Mouse (Mus musculus) embryonic facial prominence, embryonic 11.5 days (tissue): Measurements from ENCODE around the gene Pcnx2. TPM values are rescaled to one million over a fixed set of nuclear protein-coding genes. Genes with fewer than 3 reads are reported as not detected.

Source experiments
- ATAC-seq: fragments of 200-750 bp; cut with Nextera tagmentation; replicated peaks from 2 replicates; pipeline ENCODE4 v1.8.0; 2017; ENCODE audit warnings: low read depth; ENCODE audit not compliant: insufficient number of reproducible peaks, low FRiP score, low TSS enrichment
- DNase-seq: peaks from one replicate; pipeline ENCODE4 v3.0.0-alpha.2; 2015; ENCODE audit warnings: low spot score
- H3K27ac ChIP-seq: fragments of 300-500 bp; sonication (generic); replicated peaks from 2 replicates; pipeline ENCODE4 v1.5.1; 2014; ENCODE audit warnings: mild to moderate bottlenecking, low read depth, low read length, control low read depth
- H3K27me3 ChIP-seq: fragments of 300-500 bp; sonication (generic); 2 replicates; pipeline ENCODE4 v1.6.1; 2014; ENCODE audit warnings: mild to moderate bottlenecking, low read length, moderate library complexity, mixed read lengths; ENCODE audit not compliant: control insufficient read depth, insufficient read depth
- H3K36me3 ChIP-seq: fragments of 300-500 bp; sonication (generic); replicated peaks from 2 replicates; pipeline ENCODE4 v1.6.1; 2014; ENCODE audit warnings: low read depth, mild to moderate bottlenecking, low read length, moderate library complexity, mixed read lengths; ENCODE audit not compliant: control insufficient read depth, insufficient read depth
- H3K4me1 ChIP-seq: fragments of 300-500 bp; sonication (generic); 2 replicates; pipeline ENCODE4 v1.6.1; 2014; ENCODE audit warnings: low read length, mixed read lengths; ENCODE audit not compliant: control insufficient read depth, insufficient read depth
- H3K4me2 ChIP-seq: fragments of 300-500 bp; sonication (generic); 2 replicates; pipeline ENCODE4 v1.6.1; 2014; ENCODE audit warnings: low read depth, mild to moderate bottlenecking, control low read depth, low read length, moderate library complexity
- H3K4me3 ChIP-seq: fragments of 300-500 bp; sonication (generic); 2 replicates; pipeline ENCODE4 v1.5.1; 2014; ENCODE audit warnings: low read depth, low read length, control low read depth
- H3K9ac ChIP-seq: fragments of 300-500 bp; sonication (generic); replicated peaks from 2 replicates; pipeline ENCODE4 v1.6.1; 2014; ENCODE audit warnings: mild to moderate bottlenecking, control low read depth, low read length
- H3K9me3 ChIP-seq: fragments of 300-500 bp; sonication (generic); replicated peaks from 2 replicates; pipeline ENCODE4 v1.6.1; 2016; ENCODE audit warnings: mild to moderate bottlenecking, low read length, inconsistent platforms, mixed read lengths; ENCODE audit not compliant: control insufficient read depth
- WGBS: fragments of 180-500 bp; shearing (Covaris S2); extraction: QIAGEN DNeasy Blood & Tissue Kit; methylation state at CpG from one replicate; pipeline ENCODE4 v1.1.7; 2014; 5-methylcytosine and 5-hydroxymethylcytosine counted together
- polyA plus RNA-seq: library from polyadenylated mRNA; unstranded; fragments of >200 nt; fragmentation: Nextera tagmentation; extraction: Ambion mirVana; gene quantifications from 2 replicates; pipeline ENCODE4 v1.2.1, GENCODE M21; 2014

Pcnx2 gene
- polyA plus RNA-seq, 1 experiment from 2014 or later, result 0.25 TPM

DNA sequence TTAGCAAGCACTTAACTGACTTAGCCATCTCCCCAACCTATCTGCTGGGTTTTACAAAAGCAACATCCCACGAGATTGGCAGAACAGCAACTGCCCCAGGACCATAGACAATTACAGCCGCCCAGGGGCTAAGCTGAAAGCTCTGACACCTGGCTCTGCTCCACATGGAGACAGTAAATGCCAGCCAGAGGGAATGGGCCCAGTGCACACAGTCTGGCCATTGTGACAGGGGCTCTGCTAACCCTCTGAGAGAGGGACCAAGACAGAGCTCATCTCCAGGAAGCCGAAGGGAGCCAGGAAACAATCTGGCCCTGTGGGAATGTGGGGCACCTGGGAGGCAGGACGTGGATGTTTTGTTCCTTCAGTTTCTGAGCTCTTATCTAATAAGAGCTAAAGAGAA is 181.9 kb downstream of the Pcnx2 start:
- WGBS, result 37% methylated on average over 4 of the region's 4 CpGs
- no peak; the same call in 1 of the 2 replicates for ATAC-seq
- no peaks in the 10 kb centered on the region for H3K27me3 ChIP-seq
- no peak overlapping the region for H3K4me2 ChIP-seq
- H3K36me3 ChIP-seq, result no peaks in the 10 kb centered on the region
- H3K9ac ChIP-seq, result no peak overlapping the region
- DNase-seq, result no peak
- no peak overlapping the region for H3K27ac ChIP-seq
- H3K4me1 ChIP-seq, result no peaks in the 10 kb centered on the region
- no peaks in the 10 kb centered on the region for H3K9me3 ChIP-seq
- no peak overlapping the region for H3K4me3 ChIP-seq

DNA sequence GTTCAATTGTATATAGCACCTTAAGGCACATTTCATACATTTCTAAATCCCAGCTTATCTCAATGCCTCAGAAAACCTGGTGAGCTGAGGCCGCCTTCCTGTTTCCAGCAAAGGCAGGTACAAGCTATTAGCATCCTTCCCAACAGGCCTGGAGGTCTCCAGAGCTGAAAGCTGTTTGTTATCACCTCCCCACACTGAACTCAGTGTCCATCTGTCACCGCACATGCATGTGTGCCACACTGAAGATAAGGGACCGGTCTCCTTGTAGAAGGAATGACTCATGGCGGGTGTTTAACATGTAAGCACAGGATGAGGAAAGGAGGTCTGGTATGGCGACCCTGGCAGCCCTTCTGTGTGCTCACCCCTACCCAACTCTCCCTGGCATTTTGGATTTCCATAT is 186.6 kb downstream of the Pcnx2 start:
- H3K4me3 ChIP-seq, result no peak overlapping the region
- no peak overlapping the region for H3K4me2 ChIP-seq
- H3K36me3 ChIP-seq, result no peaks in the 10 kb centered on the region
- DNase-seq, result no peak
- ATAC-seq, result no peak
- WGBS, result 86% methylated on average over 5 of the region's 5 CpGs
- no peaks in the 10 kb centered on the region for H3K9me3 ChIP-seq
- no peaks in the 10 kb centered on the region for H3K27me3 ChIP-seq
- no peak overlapping the region for H3K27ac ChIP-seq
- no peak overlapping the region for H3K9ac ChIP-seq
- no peaks in the 10 kb centered on the region for H3K4me1 ChIP-seq

DNA sequence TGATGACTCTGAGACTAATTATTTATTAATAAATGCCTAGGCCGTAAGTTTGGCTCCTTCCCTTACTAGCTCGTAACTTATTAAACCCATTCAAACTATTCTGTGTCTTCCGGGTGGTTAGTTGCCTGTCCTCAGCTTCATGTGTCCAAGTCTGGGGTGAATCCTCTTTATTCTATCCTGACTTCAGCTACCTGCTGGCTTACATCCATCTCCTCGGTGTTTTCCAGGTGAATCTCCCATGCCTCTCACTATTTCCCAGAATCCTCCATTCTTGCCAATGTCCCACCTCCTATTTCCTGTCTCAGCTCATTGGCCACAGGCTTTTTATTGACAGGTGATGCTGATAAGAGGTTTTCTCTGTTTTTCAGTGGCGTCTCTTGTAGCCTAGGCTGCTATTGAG is 188.9 kb downstream of the Pcnx2 start:
- H3K36me3 ChIP-seq, result no peaks in the 10 kb centered on the region
- no peak overlapping the region for H3K9ac ChIP-seq
- H3K27me3 ChIP-seq, result no peaks in the 10 kb centered on the region
- H3K4me1 ChIP-seq, result no peaks in the 10 kb centered on the region
- no peak overlapping the region for H3K4me2 ChIP-seq
- WGBS, result 89% methylated on average over 5 of the region's 5 CpGs
- H3K27ac ChIP-seq, result no peak overlapping the region
- no peak for DNase-seq
- H3K4me3 ChIP-seq, result no peak overlapping the region
- H3K9me3 ChIP-seq, result no peaks in the 10 kb centered on the region
- no peak for ATAC-seq

DNA sequence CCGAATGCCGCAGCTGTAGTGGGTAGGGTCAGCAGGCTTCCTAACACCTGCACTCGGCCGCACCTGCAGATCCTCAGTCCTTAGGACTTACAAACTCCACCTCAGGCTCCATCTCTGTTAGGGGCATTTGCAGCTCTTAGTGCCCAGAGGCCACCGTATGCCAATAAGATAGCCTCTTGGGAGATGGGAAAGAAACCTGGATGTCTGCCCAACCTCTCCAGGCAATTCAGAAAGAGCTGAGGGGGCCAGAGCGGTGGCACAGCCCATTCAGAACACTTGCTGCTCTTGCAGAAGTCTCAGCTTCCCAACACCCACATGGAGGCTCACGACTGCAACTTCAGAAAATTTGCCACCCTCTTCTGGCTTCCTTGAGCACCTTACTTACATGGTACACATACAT is 192.3 kb downstream of the Pcnx2 start:
- H3K27me3 ChIP-seq, result no peaks in the 10 kb centered on the region
- DNase-seq (no peak), ATAC-seq (no peak)
- no peak overlapping the region for H3K4me2 ChIP-seq
- H3K4me3 ChIP-seq, result no peak overlapping the region
- no peaks in the 10 kb centered on the region for H3K4me1 ChIP-seq
- no peaks in the 10 kb centered on the region for H3K9me3 ChIP-seq
- no peak overlapping the region for H3K9ac ChIP-seq
- WGBS, result 88% methylated on average over 7 of the region's 7 CpGs
- no peaks in the 10 kb centered on the region for H3K36me3 ChIP-seq
- no peak overlapping the region for H3K27ac ChIP-seq

DNA sequence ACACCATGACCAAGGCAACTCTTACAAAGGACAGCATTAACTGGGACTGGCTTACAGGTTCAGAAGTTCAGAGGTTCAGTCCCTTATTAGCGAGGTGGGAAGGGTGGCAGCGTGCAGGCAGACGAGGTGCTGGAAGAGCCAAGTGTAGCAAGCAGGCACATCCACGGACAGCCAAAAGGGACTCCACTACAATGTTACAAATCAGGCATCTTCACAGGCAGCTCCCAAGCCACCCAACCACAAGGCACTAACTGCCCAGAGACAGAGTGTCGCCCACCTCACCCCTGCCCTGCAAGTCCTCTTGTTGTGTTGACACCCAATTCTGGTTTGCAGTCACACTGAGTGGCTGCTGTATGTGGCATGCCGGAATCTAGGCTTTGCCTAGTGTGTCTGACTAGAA is 193.7 kb downstream of the Pcnx2 start:
- no peak overlapping the region for H3K27ac ChIP-seq
- no peaks in the 10 kb centered on the region for H3K27me3 ChIP-seq
- H3K4me2 ChIP-seq, result no peak overlapping the region
- no peaks in the 10 kb centered on the region for H3K36me3 ChIP-seq
- H3K9me3 ChIP-seq, result no peaks in the 10 kb centered on the region
- no peak overlapping the region for H3K4me3 ChIP-seq
- H3K4me1 ChIP-seq, result no peaks in the 10 kb centered on the region
- no peak overlapping the region for H3K9ac ChIP-seq
- ATAC-seq (no peak), DNase-seq (no peak)
- 89% methylated on average over 6 of the region's 6 CpGs for WGBS

DNA sequence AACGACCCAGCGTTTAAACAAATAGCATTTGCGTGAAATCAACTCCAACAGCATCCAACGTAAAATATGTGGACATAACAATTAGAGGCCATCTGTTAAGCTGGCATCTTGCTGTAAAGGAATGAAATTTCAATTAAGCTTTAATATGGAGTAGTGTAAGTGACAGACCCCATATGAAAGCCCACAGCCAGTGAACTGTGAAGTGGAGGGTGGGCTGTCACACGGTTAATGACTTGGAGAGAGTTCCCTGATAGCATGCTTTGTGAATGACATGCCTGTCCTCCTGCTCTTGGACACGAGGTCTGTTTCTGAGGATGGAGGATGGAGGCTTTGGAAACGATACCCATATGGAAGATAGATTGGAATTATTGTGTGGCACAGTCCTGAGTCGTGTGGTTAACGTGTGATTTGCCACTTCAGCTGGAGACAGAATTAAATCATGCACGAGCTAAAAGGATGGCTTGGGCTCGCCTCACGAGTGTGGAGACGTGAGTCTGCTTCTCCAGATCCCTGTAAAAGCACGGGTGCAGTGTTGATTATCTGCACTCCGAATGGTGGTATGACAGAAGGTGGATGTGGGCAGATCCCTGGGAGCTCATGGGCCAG is 195.1 kb downstream of the Pcnx2 start:
- H3K4me1 ChIP-seq, result no peaks in the 10 kb centered on the region
- DNase-seq (no peak), ATAC-seq (no peak)
- no peaks in the 10 kb centered on the region for H3K27me3 ChIP-seq
- H3K9ac ChIP-seq, result no peak overlapping the region
- no peak overlapping the region for H3K27ac ChIP-seq
- 86% methylated on average over 15 of the region's 15 CpGs for WGBS
- no peaks in the 10 kb centered on the region for H3K36me3 ChIP-seq
- H3K4me3 ChIP-seq, result no peak overlapping the region
- H3K9me3 ChIP-seq, result no peaks in the 10 kb centered on the region
- no peak overlapping the region for H3K4me2 ChIP-seq

Other genes with a start within 250 kb of the Pcnx2 start
- gene Map10, start 228.5 kb downstream of the Pcnx2 start, polyA plus RNA-seq, result 8.1 and 8.4 TPM in 2 replicates
- gene Ntpcr, start 168.4 kb downstream of the Pcnx2 start, polyA plus RNA-seq, result 23.8 and 24.0 TPM in 2 replicates
- gene Map3k21, start 12.1 kb upstream of the Pcnx2 start, polyA plus RNA-seq, result 0.08 and 0.10 TPM in 2 replicates
- 18.7 and 20.3 TPM in 2 replicates for gene Kcnk1, start 96.9 kb upstream of the Pcnx2 start, polyA plus RNA-seq